Mouse (Mus musculus) cerebellum, adult 2 months (tissue): ENCODE data around the gene Slc35e3.

Source experiments
- CTCF ChIP-seq: fragments of 200-500 bp; IDR thresholded peaks from 2 replicates; pipeline ENCODE4 v1.5.1; 2011; ENCODE audit warnings: low read depth, mild to moderate bottlenecking, control low read depth, low read length, moderate library complexity, borderline replicate concordance; ENCODE audit not compliant: insufficient read depth
- POLR2A ChIP-seq: fragments of 200-500 bp; IDR thresholded peaks from 2 replicates; pipeline ENCODE4 v1.6.1; 2011; ENCODE audit warnings: low read length, control low read depth, borderline replicate concordance; ENCODE audit not compliant: insufficient read depth

- TF ChIP-seq POLR2A (no peak), CTCF (no peak)
These were observed 23.5 kb upstream of the Slc35e3 start for GRCm38 (mm10) chr10:117769541-117770285.
